Mouse (Mus musculus): ENCODE results near the gene Banf1.

GRCm38 (mm10) chr19:5413840-5414239, 46.9 kb upstream of the Banf1 start:
- TF ChIP-seq TAL1 (IDR thresholded peaks at IDR 0.05; ENCODE audit: low read length) (no peak), GATA1 (IDR thresholded peaks at IDR 0.05; ENCODE audit: low read length) (no peak)
